19 mouse cellular contexts compared by ENCODE assay signal in the genomic region with DNA sequence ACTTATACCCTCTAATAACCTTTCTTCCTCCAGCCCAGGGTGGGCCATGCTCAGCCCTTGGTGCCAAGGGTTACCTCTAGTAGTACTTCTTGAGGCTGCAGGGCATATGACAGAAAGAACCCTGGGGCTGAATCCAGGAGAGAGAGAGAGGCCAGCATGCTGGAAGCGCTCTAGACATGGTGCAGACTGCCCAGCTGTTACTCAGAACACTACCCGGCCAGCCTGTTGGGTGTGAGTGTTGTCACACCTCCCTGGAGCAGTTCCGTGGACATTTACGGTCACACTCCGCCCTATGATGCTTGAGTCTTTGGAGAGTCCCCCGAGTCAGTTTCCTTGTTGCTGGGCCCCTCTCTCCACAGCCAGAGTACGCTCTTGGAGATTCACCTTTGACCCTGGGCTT. TPM values are rescaled to one million over a fixed set of nuclear protein-coding genes. Genes with fewer than 3 reads are reported as not detected.
A peak's percentile ranks its signal among the peaks of the same experiment; 100 is the strongest.
DNase-seq lines count a peak whose midpoint lies in the region; ATAC-seq and TF ChIP-seq lines count a peak whose summit lies in the region.
"Had no signal": no experiment of that assay in that cellular context is flagged by ENCODE, and none has a peak within 500 bp of the region (broad histone marks: within the 10 kb centered on the region; RNA-seq: fewer than 3 reads in every experiment).

No protein-coding gene starts in this region.

- no peak for DNase-seq in heart, embryonic 10.5 days (ENCODE audit: low spot score)
- DNase-seq in heart, postnatal 14 days = no peak
- DNase-seq in lung, postnatal 0 days (ENCODE audit: low spot score) = peak; percentile 32
- no peak for DNase-seq in lung, adult 2 months
- no peak for DNase-seq in limb, embryonic 10.5 days (ENCODE audit: low spot score)
- DNase-seq in stomach, postnatal 0 days (ENCODE audit: low spot score) = peak; percentile 41
- no peak for DNase-seq in layer of hippocampus, postnatal 36 days
- DNase-seq: cerebellum, adult 18-20 months; cerebellum, postnatal 36 days; kidney, adult 11 months; layer of hippocampus, adult 9-11 months; midbrain, embryonic 14.5 days; retina, postnatal 1 day; right cerebral cortex, postnatal 4 days; thymus, adult 2 months had no signal

- H3K4me3 ChIP-seq in heart, embryonic 10.5 days = no peak overlapping the region
- no peak overlapping the region for H3K4me3 ChIP-seq in lung, postnatal 0 days (ENCODE audit: low read depth, low read length)
- H3K4me3 ChIP-seq in lung, adult 2 months (replicated peaks; ENCODE audit: extremely low read depth, low read depth, low read length) = no peak overlapping the region
- no peak overlapping the region for H3K4me3 ChIP-seq in limb, embryonic 10.5 days
- no peak overlapping the region for H3K4me3 ChIP-seq in stomach, postnatal 0 days (ENCODE audit: low read depth, low read length)
- H3K4me3 ChIP-seq: hindbrain, embryonic 13.5 days; myocyte had no signal

- ATAC-seq in lung, postnatal 0 days = peak; percentile 53
- ATAC-seq in stomach, postnatal 0 days (ENCODE audit: low FRiP score, low TSS enrichment) = no peak

- peak overlapping the region; percentile 62 for H3K27ac ChIP-seq in heart, embryonic 10.5 days
- peak overlapping the region; percentile 81 for H3K27ac ChIP-seq in lung, postnatal 0 days (ENCODE audit: low read length)
- H3K27ac ChIP-seq in limb, embryonic 10.5 days = peak overlapping the region; percentile 87
- 0 out of 2 replicates have a peak overlapping the region, but pooled peaks have one; percentile 8 for H3K27ac ChIP-seq in stomach, postnatal 0 days (replicated peaks)
- H3K27ac ChIP-seq: hindbrain, embryonic 13.5 days; kidney, postnatal 0 days had no signal

- H3K4me1 ChIP-seq in heart, embryonic 10.5 days = peaks cover 85% of the 10 kb centered on the region
- peaks cover 25% of the 10 kb centered on the region; the same call in 1 of the 2 replicates for H3K4me1 ChIP-seq in lung, postnatal 0 days (ENCODE audit: insufficient read depth, low read depth, low read length)
- peaks cover 13% of the 10 kb centered on the region for H3K4me1 ChIP-seq in lung, adult 2 months (ENCODE audit: control insufficient read depth, insufficient read depth, low read length)
- peaks cover 100% of the 10 kb centered on the region for H3K4me1 ChIP-seq in limb, embryonic 10.5 days
- H3K4me1 ChIP-seq in stomach, postnatal 0 days (replicated peaks; ENCODE audit: control insufficient read depth, insufficient read depth) = peaks cover 11% of the 10 kb centered on the region

- no peaks in the 10 kb centered on the region for H3K9me3 ChIP-seq in heart, embryonic 10.5 days
- H3K9me3 ChIP-seq in lung, postnatal 0 days (ENCODE audit: low read length) = no peaks in the 10 kb centered on the region
- H3K9me3 ChIP-seq in limb, embryonic 10.5 days (replicated peaks) = no peaks in the 10 kb centered on the region
- no peaks in the 10 kb centered on the region for H3K9me3 ChIP-seq in stomach, postnatal 0 days (ENCODE audit: control insufficient read depth, low read length)
- H3K9me3 ChIP-seq: hindbrain, embryonic 13.5 days had no signal

- H3K27me3 ChIP-seq in heart, embryonic 10.5 days (ENCODE audit: insufficient read depth, poor library complexity, severe bottlenecking) = no peaks in the 10 kb centered on the region
- no peaks in the 10 kb centered on the region for H3K27me3 ChIP-seq in lung, postnatal 0 days (replicated peaks; ENCODE audit: insufficient read depth, low read length)
- H3K27me3 ChIP-seq in limb, embryonic 10.5 days (ENCODE audit: low read depth, poor library complexity, severe bottlenecking) = no peaks in the 10 kb centered on the region
- no peaks in the 10 kb centered on the region for H3K27me3 ChIP-seq in stomach, postnatal 0 days (ENCODE audit: control insufficient read depth, insufficient read depth, low read length)
- H3K27me3 ChIP-seq: hindbrain, embryonic 13.5 days had no signal

- 63% methylated on average over 7 of the region's 7 CpGs for WGBS in heart, embryonic 10.5 days
- WGBS in lung, postnatal 0 days = 52% methylated on average over 7 of the region's 7 CpGs
- WGBS in lung, adult 2 months = 49% methylated on average over 7 of the region's 7 CpGs
- WGBS in limb, embryonic 10.5 days = 75% methylated on average over 7 of the region's 7 CpGs
- WGBS in stomach, postnatal 0 days = 54% methylated on average over 7 of the region's 7 CpGs

- H3K36me3 ChIP-seq in heart, embryonic 10.5 days = peaks cover 29% of the 10 kb centered on the region
- no peaks in the 10 kb centered on the region for H3K36me3 ChIP-seq in lung, postnatal 0 days (ENCODE audit: insufficient read depth, low read length)
- H3K36me3 ChIP-seq in limb, embryonic 10.5 days = peaks cover 8% of the 10 kb centered on the region
- no peaks in the 10 kb centered on the region; the same call in 1 of the 2 replicates for H3K36me3 ChIP-seq in stomach, postnatal 0 days (ENCODE audit: control insufficient read depth, insufficient read depth, low read length)
- H3K36me3 ChIP-seq: hindbrain, embryonic 13.5 days had no signal

- TF ChIP-seq POLR2A in lung, adult 2 months (IDR thresholded peaks at IDR 0.05; ENCODE audit: borderline replicate concordance, extremely low read depth, low read depth, low read length) = no peak

- TF ChIP-seq EP300 in lung, postnatal 0 days (IDR thresholded peaks at IDR 0.05) = no peak
- no peak for TF ChIP-seq EP300 in stomach, postnatal 0 days (optimal IDR thresholded peaks at IDR 0.05)

- TF ChIP-seq CTCF in lung, postnatal 0 days (IDR thresholded peaks at IDR 0.05) = no peak
- no peak for TF ChIP-seq CTCF in lung, adult 2 months (IDR thresholded peaks at IDR 0.05; ENCODE audit: insufficient read depth, low read length)
- no peak for TF ChIP-seq CTCF in stomach, postnatal 0 days (IDR thresholded peaks at IDR 0.05; ENCODE audit: low read depth)

- no peak overlapping the region for H3K9ac ChIP-seq in lung, postnatal 0 days (replicated peaks; ENCODE audit: low read depth)
- no peak overlapping the region for H3K9ac ChIP-seq in stomach, postnatal 0 days (ENCODE audit: low read length)
- H3K9ac ChIP-seq: hindbrain, embryonic 13.5 days had no signal

- no peak overlapping the region for H3K4me2 ChIP-seq in lung, postnatal 0 days (replicated peaks; ENCODE audit: low read depth, low read length)
- H3K4me2 ChIP-seq in stomach, postnatal 0 days (replicated peaks; ENCODE audit: low read depth) = no peak overlapping the region
- H3K4me2 ChIP-seq: hindbrain, embryonic 13.5 days; liver, embryonic 11.5 days had no signal

- intact Hi-C loops in heart, postnatal 14 days (cut with DNase I) = loop anchor here (5.0 kb wide), 1 partner anchor 116 kb away; a partner anchor contains a TSS

RNA-seq across cellular contexts. Expression of a gene that starts 55.3 kb away (rescaled TPM):
- polyA plus RNA-seq in heart, embryonic 10.5 days (2016; fragmentation: Nextera tagmentation; extraction: Ambion mirVana) = 450 and 452 TPM in 2 replicates
- total RNA-seq in heart, postnatal 14 days (2021) = 100 to 1,000 TPM; 418 to 433 TPM
- 401 and 408 TPM in 2 replicates for polyA plus RNA-seq in lung, postnatal 0 days (2015; fragmentation: Nextera tagmentation; extraction: Ambion mirVana)
- 152 and 172 TPM in 2 replicates for polyA plus RNA-seq in lung, adult 2 months (2012; rRNA removed)
- polyA plus RNA-seq in limb, embryonic 10.5 days (2016; fragmentation: Nextera tagmentation; extraction: Ambion mirVana) = 385 and 390 TPM in 2 replicates
- 341 and 344 TPM in 2 replicates for polyA plus RNA-seq in stomach, postnatal 0 days (2015; fragmentation: Nextera tagmentation; extraction: Ambion mirVana)
- 100 to 1,000 TPM; 417 to 423 TPM for total RNA-seq in layer of hippocampus, postnatal 36 days (2021)

Comparison
In these comparisons a context has a peak if more than half of its experiments do, and no peak if none do; other contexts are left out.
1. DNase-seq: peak in lung, postnatal 0 days (single experiment) and stomach, postnatal 0 days (single experiment); none in heart, embryonic 10.5 days (single experiment), heart, postnatal 14 days (0 of 2), lung, adult 2 months (single experiment), limb, embryonic 10.5 days (single experiment) and layer of hippocampus, postnatal 36 days (0 of 2).
2. H3K27ac ChIP-seq: peak in every context shown above with its lines; median percentile 87 in limb, embryonic 10.5 days; 81 in lung, postnatal 0 days; 62 in heart, embryonic 10.5 days; 8 in stomach, postnatal 0 days.